Mouse (Mus musculus): ENCODE measurements at regions not wholly inside any gene's neighbourhood (a gene's known extent, or its start where the extent isn't known, plus 50 kb on each side); places are given as distances from the start of the nearest gene placed in this dataset.

DNA sequence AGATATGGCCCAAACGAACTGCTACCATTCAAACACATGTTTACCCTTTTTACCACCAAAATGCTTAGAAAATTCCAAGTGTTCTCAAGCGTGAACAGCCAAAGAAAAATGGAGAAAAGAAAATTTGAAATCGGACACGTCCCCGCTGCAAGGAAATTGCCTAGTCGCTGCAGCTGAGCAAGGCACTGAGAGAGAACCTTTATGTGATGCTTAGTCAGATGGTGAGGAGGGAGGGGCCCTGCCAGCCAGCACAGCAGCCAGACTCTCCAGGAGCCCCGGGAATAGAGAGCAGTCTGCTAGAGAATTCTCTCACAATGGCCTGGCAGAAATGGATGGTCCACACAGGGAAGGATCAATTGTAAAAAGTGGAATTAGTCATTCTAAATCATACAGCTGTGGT lies 99.0 kb downstream of the Nkx6-1 start:
- TF ChIP-seq POLR2A (IDR thresholded peaks at IDR 0.05; ENCODE audit: borderline replicate concordance, extremely low read depth, insufficient read depth, insufficient read length, poor library complexity, severe bottlenecking) (no peak), CTCF (IDR thresholded peaks at IDR 0.05; ENCODE audit: borderline replicate concordance, extremely low read depth, insufficient read depth, insufficient read length) (no peak)

Measured in brain, embryonic 14.5 days (tissue).